Mouse (Mus musculus) ES-E14 (cell line): ENCODE measurements around the gene Nr5a2. TPM values are rescaled to one million over a fixed set of nuclear protein-coding genes. Genes with fewer than 3 reads are reported as not detected.
A peak's percentile ranks its signal among the peaks of the same experiment; 100 is the strongest.

Experiments used
- DNase-seq: peaks from one replicate; pipeline ENCODE4 v3.0.0-alpha.2; 2013; ENCODE audit warnings: low read depth, low spot score
- H3K27ac ChIP-seq: 2 replicates; pipeline ENCODE4 v1.5.1; 2012; ENCODE audit warnings: low read depth, mild to moderate bottlenecking, low read length, moderate library complexity, mixed read lengths; ENCODE audit not compliant: poor library complexity, insufficient read depth, severe bottlenecking
- H3K36me3 ChIP-seq: 2 replicates; pipeline ENCODE4 v1.6.1; 2012; ENCODE audit warnings: mild to moderate bottlenecking, low read length, moderate library complexity, mixed read lengths; ENCODE audit not compliant: control insufficient read depth, poor library complexity, insufficient read depth, severe bottlenecking
- H3K4me1 ChIP-seq, 2 experiments: fragments of 150-350 bp in 1 of 2; sonication (generic) in 1 of 2; 2 replicates each; pipeline ENCODE4 v1.6.1; 2012; ENCODE audit warnings: low read length in 2 of 2, mild to moderate bottlenecking in 1 of 2, mixed read lengths in 1 of 2; ENCODE audit not compliant: control insufficient read depth in 2 of 2, insufficient read depth in 2 of 2, poor library complexity in 1 of 2
- H3K4me3 ChIP-seq, 2 experiments: fragments of 150-350 bp in 1 of 2; sonication (generic) in 1 of 2; 2 replicates each; pipeline ENCODE4 v1.5.1; 2012; ENCODE audit warnings: low read length in 2 of 2, low read depth in 1 of 2, mild to moderate bottlenecking in 1 of 2, mixed read lengths in 1 of 2; ENCODE audit not compliant: insufficient read depth in 1 of 2, poor library complexity in 1 of 2, severe bottlenecking in 1 of 2
- H3K9ac ChIP-seq: 2 replicates; pipeline ENCODE4 v1.6.1; 2012; ENCODE audit warnings: low read depth, mild to moderate bottlenecking, low read length, mixed read lengths; ENCODE audit not compliant: poor library complexity, insufficient read depth, severe bottlenecking
- H3K9me3 ChIP-seq: fragments of 150-350 bp; sonication (generic); 2 replicates; pipeline ENCODE4 v1.6.1; 2012; ENCODE audit warnings: low read depth, mild to moderate bottlenecking, low read length; ENCODE audit not compliant: control insufficient read depth, insufficient read depth
- CHD2 ChIP-seq: IDR thresholded peaks from 2 replicates; pipeline ENCODE4 v1.6.1; 2014; ENCODE audit warnings: mild to moderate bottlenecking, low read depth, low read length, inconsistent platforms
- HCFC1 ChIP-seq: IDR thresholded peaks from 2 replicates; pipeline ENCODE4 v1.6.1; 2012; ENCODE audit warnings: low read length, inconsistent platforms, borderline replicate concordance; ENCODE audit not compliant: insufficient read depth
- MAFK ChIP-seq: IDR thresholded peaks from 2 replicates; pipeline ENCODE4 v1.6.1; 2014; ENCODE audit warnings: mild to moderate bottlenecking, low read depth, low read length, inconsistent platforms; ENCODE audit not compliant: insufficient read depth
- ZC3H11A ChIP-seq: IDR thresholded peaks from 2 replicates; pipeline ENCODE4 v1.6.1; 2012; ENCODE audit warnings: low read depth, mild to moderate bottlenecking, inconsistent platforms, low read length, borderline replicate concordance
- ZNF384 ChIP-seq: IDR thresholded peaks from 2 replicates; pipeline ENCODE4 v1.6.1; 2012; ENCODE audit warnings: low read depth, low read length, inconsistent platforms
- in situ Hi-C, 2 experiments: fragments of 600-800 bp; cut with MboI; formaldehyde crosslinking; loops; one replicate each; pipeline ENCODE4 v1.15.1; 2025; ENCODE audit warnings: low sequenced_read_pairs in 2 of 2, inconsistent platforms in 1 of 2; ENCODE audit not compliant: unreplicated experiment in 2 of 2
- total RNA-seq: library from RNA; depleted of rRNA; stranded (reverse); fragments of 300-350 nt; gene quantifications from 2 replicates; pipeline ENCODE4 v1.2.3, GENCODE M21; 2012

The Nr5a2 gene
- total RNA-seq, 1 experiment: 24.6 TPM

DNA sequence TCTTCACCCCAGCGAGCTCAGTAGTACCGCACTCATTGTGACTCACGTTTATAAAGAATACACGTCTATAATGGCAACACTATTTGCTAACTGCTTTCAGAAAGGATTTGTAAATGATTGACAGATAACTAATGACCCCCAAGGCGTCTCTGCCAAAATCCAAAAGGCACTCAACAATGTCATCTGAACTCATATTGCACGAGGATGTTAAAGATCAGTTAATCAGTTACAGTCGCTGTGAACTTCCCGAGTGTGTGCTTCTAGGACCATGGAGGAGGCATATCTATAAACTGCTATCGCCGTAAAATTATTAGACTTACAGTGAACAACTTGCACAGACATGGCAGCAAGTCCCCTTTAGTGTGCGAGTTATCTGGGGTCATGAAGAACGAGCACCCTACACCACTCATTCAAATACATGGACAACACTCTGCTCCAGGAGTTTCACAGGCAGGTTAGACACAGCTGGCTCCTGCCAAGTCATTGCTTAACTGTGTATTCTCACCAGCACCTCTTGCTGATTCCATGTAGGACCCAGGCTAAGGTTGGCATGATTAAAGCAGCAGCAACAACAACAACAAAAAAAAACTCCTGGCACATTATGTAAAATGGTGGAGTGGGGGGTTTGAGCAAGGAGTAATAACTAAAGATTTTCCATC lies 6.6 kb upstream of the Nr5a2 start:
- DNase-seq: no peak
- Histone ChIP-seq H3K4me1 (no peaks in the 10 kb centered on the region), H3K9ac (no peak overlapping the region), H3K36me3 (no peaks in the 10 kb centered on the region), H3K4me3 (no peak overlapping the region), H3K27ac (no peak overlapping the region), H3K9me3 (no peaks in the 10 kb centered on the region)
- in situ Hi-C loops: no loop called here
- TF ChIP-seq CHD2 (no peak), MAFK (no peak), HCFC1 (no peak), ZNF384 (no peak)

GRCm38 (mm10) chr1:136959491-136959890 lies 757 bp downstream of the Nr5a2 start:
- DNase-seq: no peak
- in situ Hi-C loops: no loop called here
- Histone ChIP-seq H3K9me3 (no peaks in the 10 kb centered on the region), H3K36me3 (no peaks in the 10 kb centered on the region), H3K9ac (no peak overlapping the region), H3K4me1 (peaks cover 4 to 15% of the 10 kb centered on the region in 2 experiments; a peak in 2 of 4 replicates), H3K4me3 (no peak overlapping the region), H3K27ac (no peak overlapping the region)
- TF ChIP-seq ZC3H11A: no peak
- TF ChIP-seq MAFK: no peak
- TF ChIP-seq CHD2: no peak
- no peak for TF ChIP-seq HCFC1
- TF ChIP-seq ZNF384: no peak

DNA sequence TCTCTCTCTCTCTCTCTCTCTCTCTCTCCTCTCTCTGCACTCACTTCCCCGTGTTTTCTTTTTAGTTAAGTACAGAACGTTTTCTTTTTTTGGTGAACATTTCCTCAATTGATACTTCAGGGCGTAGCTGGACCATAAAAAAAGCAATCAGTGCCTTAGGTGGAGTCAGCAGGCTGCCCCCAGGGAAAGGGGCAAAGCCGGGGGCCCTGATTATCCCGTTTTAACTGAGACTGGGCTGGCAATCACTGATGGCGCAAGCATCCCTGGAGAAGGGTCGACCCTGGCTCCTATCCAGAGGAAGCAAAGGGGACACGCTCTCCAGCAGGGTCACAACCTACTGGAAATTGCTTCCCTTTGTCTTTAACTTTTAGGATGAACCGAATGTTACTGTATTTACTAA lies 1.6 kb downstream of the Nr5a2 start:
- H3K9me3 ChIP-seq: no peaks in the 10 kb centered on the region
- DNase-seq: no peak
- no peaks in the 10 kb centered on the region for H3K36me3 ChIP-seq
- peak overlapping the region; percentile 54; the same call in 1 of the 2 replicates for H3K9ac ChIP-seq
- peaks cover 4 to 15% of the 10 kb centered on the region in 2 experiments; a peak in 3 of 4 replicates for H3K4me1 ChIP-seq
- in situ Hi-C loops: no loop called here
- TF ChIP-seq CHD2: no peak
- TF ChIP-seq MAFK: no peak
- no peak for TF ChIP-seq ZNF384
- TF ChIP-seq ZC3H11A: no peak
- no peak for TF ChIP-seq HCFC1
- H3K4me3 ChIP-seq: peak overlapping the region; percentile 12 to 51; a peak in 3 of 4 replicates
- no peak overlapping the region; the same call in 1 of the 2 replicates for H3K27ac ChIP-seq

GRCm38 (mm10) chr1:136958185-136958584 lies 2.1 kb downstream of the Nr5a2 start:
- H3K27ac ChIP-seq: peak overlapping the region; percentile 67; the same call in 1 of the 2 replicates
- no peak for TF ChIP-seq ZNF384
- TF ChIP-seq CHD2: no peak
- TF ChIP-seq MAFK: no peak
- no peak for TF ChIP-seq ZC3H11A
- TF ChIP-seq HCFC1: no peak
- peak overlapping the region; percentile 55 to 65 for H3K4me3 ChIP-seq

More at GRCm38 (mm10) chr1:136958185-136958584, 2.1 kb downstream of the Nr5a2 start:
- no peak for DNase-seq
- H3K9me3 ChIP-seq: no peaks in the 10 kb centered on the region
- in situ Hi-C loops: no loop called here
- peaks cover 4 to 15% of the 10 kb centered on the region in 2 experiments; a peak in 3 of 4 replicates for H3K4me1 ChIP-seq
- H3K9ac ChIP-seq: peak overlapping the region; percentile 54; the same call in 1 of the 2 replicates
- no peaks in the 10 kb centered on the region for H3K36me3 ChIP-seq
